Mouse (Mus musculus) forebrain, embryonic 14.5 days (tissue): ENCODE results near the gene Mcoln2. TPM values are rescaled to one million over a fixed set of nuclear protein-coding genes. Genes with fewer than 3 reads are reported as not detected.

Experiments used
- ATAC-seq: fragments of 200-750 bp; cut with Nextera tagmentation; 2 replicates; pipeline ENCODE4 v1.8.0; 2017; ENCODE audit warnings: mild to moderate bottlenecking, moderate library complexity
- DNase-seq: peaks from one replicate; pipeline ENCODE4 v3.0.0-alpha.2; 2015; ENCODE audit warnings: low spot score
- H3K27ac ChIP-seq: fragments of 300-500 bp; sonication (generic); 2 replicates; pipeline ENCODE4 v1.5.1; 2014; ENCODE audit warnings: low read depth, mild to moderate bottlenecking, control low read depth, low read length, moderate library complexity
- H3K27me3 ChIP-seq: fragments of 300-500 bp; sonication (generic); replicated peaks from 2 replicates; pipeline ENCODE4 v1.6.1; 2014; ENCODE audit warnings: low read length, control low read depth, mixed read lengths; ENCODE audit not compliant: control insufficient read depth, insufficient read depth
- H3K36me3 ChIP-seq: fragments of 300-500 bp; sonication (generic); 2 replicates; pipeline ENCODE4 v1.6.1; 2014; ENCODE audit warnings: low read length, control low read depth; ENCODE audit not compliant: control insufficient read depth, insufficient read depth
- H3K4me1 ChIP-seq: fragments of 300-500 bp; sonication (generic); 2 replicates; pipeline ENCODE4 v1.6.1; 2014; ENCODE audit warnings: antibody characterized with exemption, low read length, control low read depth; ENCODE audit not compliant: control insufficient read depth, insufficient read depth
- H3K4me2 ChIP-seq: fragments of 300-500 bp; sonication (generic); 2 replicates; pipeline ENCODE4 v1.6.1; 2014; ENCODE audit warnings: mild to moderate bottlenecking, control low read depth, low read length
- H3K4me3 ChIP-seq: fragments of 300-500 bp; sonication (generic); 2 replicates; pipeline ENCODE4 v1.5.1; 2014; ENCODE audit warnings: low read depth, low read length, control low read depth
- H3K9ac ChIP-seq: fragments of 300-500 bp; sonication (generic); 2 replicates; pipeline ENCODE4 v1.6.1; 2014; ENCODE audit warnings: mild to moderate bottlenecking, low read length, control low read depth, moderate library complexity
- H3K9me3 ChIP-seq: fragments of 300-500 bp; sonication (generic); replicated peaks from 2 replicates; pipeline ENCODE4 v1.6.1; 2016; ENCODE audit warnings: low read length, control low read depth, mixed read lengths; ENCODE audit not compliant: control insufficient read depth
- WGBS: fragments of 180-500 bp; shearing (Covaris S2); extraction: QIAGEN DNeasy Blood & Tissue Kit; methylation state at CpG from one replicate; pipeline ENCODE4 v1.1.7; 2014; 5-methylcytosine and 5-hydroxymethylcytosine counted together
- polyA plus RNA-seq: library from polyadenylated mRNA; unstranded; fragments of >200 nt; fragmentation: Nextera tagmentation; extraction: Ambion mirVana; gene quantifications from 2 replicates; pipeline ENCODE4 v1.2.1, GENCODE M21; 2014

Gene Mcoln2
- polyA plus RNA-seq, 1 experiment from 2014 or later: 0.56 TPM

DNA sequence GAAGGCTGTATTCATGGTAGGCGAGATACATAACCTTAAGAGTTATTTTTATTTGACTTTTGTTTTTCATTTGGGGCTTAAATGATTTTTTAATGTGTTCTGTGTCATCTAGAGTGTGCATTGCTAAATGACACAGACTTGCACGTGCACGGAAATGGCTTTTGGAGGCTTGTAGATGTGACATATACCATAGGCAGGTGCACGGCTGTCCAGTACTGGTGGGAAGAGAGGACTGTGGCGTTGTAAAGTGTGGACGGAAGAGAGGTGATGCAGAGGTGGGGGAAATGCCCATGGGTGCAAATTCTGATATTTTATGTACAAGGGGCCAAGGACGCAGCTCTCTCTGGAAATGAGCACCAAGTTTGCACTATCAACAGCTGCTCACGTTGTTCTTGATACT lies 2.1 kb downstream of the Mcoln2 start:
- no peaks in the 10 kb centered on the region for H3K9me3 ChIP-seq
- 92% methylated on average over 8 of the region's 8 CpGs for WGBS
- 0 out of 2 replicates have a peak, but pooled peaks cover 5% of the 10 kb centered on the region for H3K4me1 ChIP-seq
- no peaks in the 10 kb centered on the region for H3K36me3 ChIP-seq
- no peak overlapping the region for H3K4me3 ChIP-seq
- DNase-seq (no peak), ATAC-seq (no peak)
- no peak overlapping the region for H3K9ac ChIP-seq
- no peak overlapping the region for H3K27ac ChIP-seq
- H3K27me3 ChIP-seq: peaks cover 13% of the 10 kb centered on the region; the same call in 1 of the 2 replicates
- H3K4me2 ChIP-seq: no peak overlapping the region

- H3K27ac ChIP-seq: no peak overlapping the region
- WGBS: 87% methylated on average over 8 of the region's 8 CpGs
These were observed 2.7 kb downstream of the Mcoln2 start for GRCm38 (mm10) chr3:146152348-146152747.

GRCm38 (mm10) chr3:146152913-146153312 lies 3.3 kb downstream of the Mcoln2 start:
- no peak overlapping the region for H3K4me3 ChIP-seq
- WGBS: 69% methylated on average over 2 of the region's 2 CpGs
- DNase-seq: no peak
- peaks cover 13% of the 10 kb centered on the region; the same call in 1 of the 2 replicates for H3K27me3 ChIP-seq
- no peaks in the 10 kb centered on the region for H3K36me3 ChIP-seq
- no peak overlapping the region for H3K27ac ChIP-seq
- ATAC-seq: no peak
- H3K9ac ChIP-seq: no peak overlapping the region
- H3K9me3 ChIP-seq: no peaks in the 10 kb centered on the region
- H3K4me2 ChIP-seq: no peak overlapping the region
- H3K4me1 ChIP-seq: 0 out of 2 replicates have a peak, but pooled peaks cover 5% of the 10 kb centered on the region

More at GRCm38 (mm10) chr3:146152348-146152747, 2.7 kb downstream of the Mcoln2 start:
- ATAC-seq (no peak), DNase-seq (no peak)
- peaks cover 13% of the 10 kb centered on the region; the same call in 1 of the 2 replicates for H3K27me3 ChIP-seq
- H3K4me2 ChIP-seq: no peak overlapping the region
- H3K36me3 ChIP-seq: no peaks in the 10 kb centered on the region
- 0 out of 2 replicates have a peak, but pooled peaks cover 5% of the 10 kb centered on the region for H3K4me1 ChIP-seq
- H3K4me3 ChIP-seq: no peak overlapping the region
- no peak overlapping the region for H3K9ac ChIP-seq
- no peaks in the 10 kb centered on the region for H3K9me3 ChIP-seq

DNA sequence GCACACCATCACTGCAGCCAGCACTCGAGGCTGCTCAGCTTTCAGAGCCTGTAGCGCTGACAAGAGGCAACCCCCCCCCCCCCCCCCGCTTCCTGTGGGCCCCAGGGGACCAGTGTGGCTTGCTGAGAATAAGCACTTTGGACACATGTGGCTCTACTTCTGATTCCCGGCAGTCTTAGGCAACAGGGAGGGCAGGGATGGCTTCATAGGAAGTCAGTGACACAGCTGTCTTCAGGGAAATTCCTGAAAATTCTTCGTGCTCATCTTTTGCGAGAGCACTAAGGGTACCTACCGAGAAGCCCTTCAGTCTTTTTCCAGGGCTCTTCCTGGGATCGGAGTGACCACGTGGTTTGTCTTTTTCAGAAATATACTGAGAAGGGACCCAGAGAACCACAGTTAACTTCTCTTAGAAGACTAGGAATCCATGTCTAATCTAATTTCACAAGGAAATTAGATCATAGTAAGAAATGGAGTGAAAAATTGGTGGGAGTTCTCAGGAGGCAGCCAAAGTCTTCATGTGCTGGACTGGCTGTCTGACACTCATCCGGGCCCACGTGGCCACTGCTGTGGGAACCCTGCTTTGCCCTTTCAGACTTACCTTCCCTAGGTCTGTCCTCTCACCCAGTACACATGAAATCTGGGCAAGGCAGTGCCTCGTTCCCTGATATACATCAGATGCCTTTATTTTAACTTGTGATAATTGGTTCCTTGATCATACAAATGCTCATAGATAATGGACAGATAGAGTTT lies 4.4 kb downstream of the Mcoln2 start:
- Histone ChIP-seq H3K4me1 (0 out of 2 replicates have a peak, but pooled peaks cover 5% of the 10 kb centered on the region), H3K9me3 (no peaks in the 10 kb centered on the region), H3K36me3 (no peaks in the 10 kb centered on the region), H3K27ac (no peak overlapping the region), H3K9ac (no peak overlapping the region), H3K4me3 (no peak overlapping the region), H3K4me2 (no peak overlapping the region), H3K27me3 (peaks cover 13% of the 10 kb centered on the region; the same call in 1 of the 2 replicates)
- no peak for ATAC-seq
- WGBS: 46% methylated on average over 12 of the region's 12 CpGs
- no peak for DNase-seq

GRCm38 (mm10) chr3:146155628-146156576 lies 6.3 kb downstream of the Mcoln2 start:
- no peak overlapping the region for H3K4me2 ChIP-seq
- H3K4me1 ChIP-seq: no peaks in the 10 kb centered on the region
- no peaks in the 10 kb centered on the region for H3K9me3 ChIP-seq
- no peaks in the 10 kb centered on the region for H3K27me3 ChIP-seq
- H3K36me3 ChIP-seq: no peaks in the 10 kb centered on the region
- ATAC-seq (no peak), DNase-seq (no peak)
- no peak overlapping the region for H3K27ac ChIP-seq
- H3K9ac ChIP-seq: no peak overlapping the region
- WGBS: 88% methylated on average over 13 of the region's 13 CpGs
- no peak overlapping the region for H3K4me3 ChIP-seq

DNA sequence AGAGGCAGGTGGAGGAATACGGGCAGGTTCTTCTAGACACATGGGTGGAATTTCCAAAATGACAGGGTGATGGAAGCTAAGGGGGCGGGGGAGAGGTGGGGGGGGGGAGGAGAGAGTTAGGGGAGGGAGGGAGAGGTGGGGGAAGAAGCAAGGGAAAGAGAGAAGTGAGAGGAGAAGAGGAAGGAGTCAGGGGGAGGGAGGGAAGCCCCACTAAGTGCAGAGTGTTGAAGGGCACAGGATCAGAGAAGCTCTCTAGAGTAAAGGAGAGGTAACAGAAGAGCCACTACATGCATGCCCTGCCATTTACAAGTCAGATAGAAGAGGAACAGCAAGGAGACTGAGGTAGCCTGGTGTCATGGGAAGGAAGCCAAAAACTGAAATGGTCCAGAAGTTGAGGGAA lies 7.2 kb downstream of the Mcoln2 start:
- Histone ChIP-seq H3K27me3 (no peaks in the 10 kb centered on the region), H3K27ac (no peak overlapping the region), H3K4me2 (no peak overlapping the region), H3K9me3 (no peaks in the 10 kb centered on the region), H3K4me3 (no peak overlapping the region), H3K9ac (no peak overlapping the region), H3K36me3 (no peaks in the 10 kb centered on the region), H3K4me1 (no peaks in the 10 kb centered on the region)
- ATAC-seq (no peak), DNase-seq (no peak)
- 86% methylated on average over 2 of the region's 2 CpGs for WGBS

DNA sequence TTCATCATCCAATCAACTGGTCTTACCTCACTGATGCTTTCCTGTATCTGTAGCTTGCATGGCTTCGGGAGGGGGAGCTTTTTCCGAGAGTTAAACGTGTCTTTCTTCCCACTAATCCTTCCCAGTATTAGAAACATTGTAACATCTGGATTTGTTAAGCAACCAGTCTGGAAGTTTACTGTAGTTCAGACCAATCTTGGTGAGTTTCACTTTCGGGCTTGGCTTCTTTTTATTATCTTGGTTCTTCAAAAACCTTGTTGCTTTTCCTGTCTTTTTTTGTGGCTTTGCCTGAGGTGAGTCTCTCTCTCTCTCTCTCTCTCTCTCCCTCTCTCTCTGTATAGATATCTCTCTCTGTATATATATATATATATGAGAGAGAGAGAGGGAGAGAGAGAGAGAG lies 8.4 kb downstream of the Mcoln2 start:
- ATAC-seq: no peak
- Histone ChIP-seq H3K4me1 (no peaks in the 10 kb centered on the region), H3K9me3 (no peaks in the 10 kb centered on the region), H3K4me3 (no peak overlapping the region), H3K4me2 (no peak overlapping the region), H3K36me3 (no peaks in the 10 kb centered on the region), H3K27ac (no peak overlapping the region), H3K9ac (no peak overlapping the region), H3K27me3 (no peaks in the 10 kb centered on the region)
- DNase-seq: no peak
- whole genome bisulfite sequencing: 84% methylated on average over 4 of the region's 4 CpGs

- no peak overlapping the region for H3K27ac ChIP-seq
- no peak overlapping the region for H3K4me3 ChIP-seq
These were observed 9.7 kb downstream of the Mcoln2 start for GRCm38 (mm10) chr3:146159360-146159759.

More at GRCm38 (mm10) chr3:146159360-146159759, 9.7 kb downstream of the Mcoln2 start:
- ATAC-seq (no peak), DNase-seq (no peak)
- Histone ChIP-seq H3K4me1 (no peaks in the 10 kb centered on the region), H3K27me3 (no peaks in the 10 kb centered on the region), H3K9me3 (no peaks in the 10 kb centered on the region), H3K4me2 (no peak overlapping the region), H3K9ac (no peak overlapping the region), H3K36me3 (no peaks in the 10 kb centered on the region)
- 91% methylated on average over 2 of the region's 2 CpGs for WGBS
